Mouse (Mus musculus) megakaryocyte-erythroid progenitor cell, adult 5-6 weeks (primary cell): ENCODE measurements around the gene Dock8. TPM values are rescaled to one million over a fixed set of nuclear protein-coding genes. Genes with fewer than 3 reads are reported as not detected.

ENCODE experiments used
- ATAC-seq: replicated peaks from 2 replicates; pipeline ENCODE4 v1.8.0; 2016; ENCODE audit warnings: mild to moderate bottlenecking, inconsistent platforms; ENCODE audit not compliant: severe bottlenecking, poor library complexity, low FRiP score, low TSS enrichment
- total RNA-seq, 2 experiments: library from RNA; stranded (forward) in 1 of 2; stranded (reverse) in 1 of 2; fragments of 200-1000, 215-1000 nt in 1 of 2; fragments of >200 nt in 1 of 2; fragmentation: Nextera tagmentation in 1 of 2; gene quantifications; 2 replicates each; pipeline ENCODE4 v1.2.3; 2014 to 2017

Dock8 gene
- total RNA-seq (2014; fragmentation: Nextera tagmentation) = 36.4 and 76.9 TPM in 2 replicates
- 21.8 and 24.9 TPM in 2 replicates for total RNA-seq (2017)

DNA sequence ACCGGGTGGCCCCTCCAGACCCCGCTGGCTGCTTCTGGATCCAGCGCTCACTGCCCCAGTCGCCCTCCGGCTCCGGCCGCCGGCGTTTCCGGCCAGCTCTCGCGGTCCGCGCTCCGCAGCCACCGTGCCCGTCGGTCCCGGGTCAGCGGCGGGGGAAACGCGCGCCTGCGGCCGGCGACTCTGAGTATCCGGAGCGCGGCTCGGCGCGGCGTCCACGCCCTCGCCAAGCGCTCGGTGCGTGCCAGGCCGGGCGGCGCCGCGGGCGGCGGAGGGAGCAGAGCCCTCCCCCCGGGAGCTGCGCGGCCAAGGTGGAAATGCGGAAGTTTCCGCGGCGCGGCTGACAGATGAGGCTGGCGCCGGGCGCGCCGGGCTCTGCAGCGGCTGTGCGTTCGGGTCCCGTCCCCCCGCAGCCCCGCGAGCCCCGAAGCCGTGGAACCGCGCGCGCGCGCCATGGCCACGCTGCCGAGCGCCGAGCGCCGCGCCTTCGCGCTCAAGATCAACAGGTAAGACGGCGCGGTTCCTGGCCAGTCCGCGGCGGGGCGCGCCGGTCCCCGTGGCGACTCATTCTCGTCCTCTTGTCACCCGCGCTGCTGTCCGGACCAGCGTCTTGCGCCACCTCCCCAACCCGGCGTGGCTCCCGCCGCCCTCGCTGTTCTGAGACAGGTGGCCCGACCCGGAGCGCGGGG is at the start of gene Dock8:
Gene Dock8, plus strand, starts transcription at position 334 of the 686 bp plus-strand sequence.
- ATAC-seq = peak; percentile 46

DNA sequence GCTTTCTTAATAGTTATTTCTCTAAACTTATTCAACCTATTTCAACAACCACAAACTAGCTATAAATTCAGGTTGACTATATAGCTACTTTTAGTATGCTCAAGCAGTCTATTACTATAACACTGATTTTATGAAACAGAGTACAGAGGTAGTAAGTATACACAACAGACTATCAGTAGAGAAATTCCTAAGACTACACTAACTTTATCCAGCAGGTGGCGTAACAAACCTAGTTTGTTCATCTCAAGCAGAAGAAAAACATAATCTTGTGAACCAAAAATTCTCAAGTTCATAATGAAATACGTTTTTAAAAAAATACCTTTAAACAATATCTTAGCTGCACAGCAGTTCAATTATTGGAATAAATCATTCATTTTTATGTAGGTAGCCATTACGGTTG is 40.8 kb upstream of the Dock8 start:
- ATAC-seq = no peak

DNA sequence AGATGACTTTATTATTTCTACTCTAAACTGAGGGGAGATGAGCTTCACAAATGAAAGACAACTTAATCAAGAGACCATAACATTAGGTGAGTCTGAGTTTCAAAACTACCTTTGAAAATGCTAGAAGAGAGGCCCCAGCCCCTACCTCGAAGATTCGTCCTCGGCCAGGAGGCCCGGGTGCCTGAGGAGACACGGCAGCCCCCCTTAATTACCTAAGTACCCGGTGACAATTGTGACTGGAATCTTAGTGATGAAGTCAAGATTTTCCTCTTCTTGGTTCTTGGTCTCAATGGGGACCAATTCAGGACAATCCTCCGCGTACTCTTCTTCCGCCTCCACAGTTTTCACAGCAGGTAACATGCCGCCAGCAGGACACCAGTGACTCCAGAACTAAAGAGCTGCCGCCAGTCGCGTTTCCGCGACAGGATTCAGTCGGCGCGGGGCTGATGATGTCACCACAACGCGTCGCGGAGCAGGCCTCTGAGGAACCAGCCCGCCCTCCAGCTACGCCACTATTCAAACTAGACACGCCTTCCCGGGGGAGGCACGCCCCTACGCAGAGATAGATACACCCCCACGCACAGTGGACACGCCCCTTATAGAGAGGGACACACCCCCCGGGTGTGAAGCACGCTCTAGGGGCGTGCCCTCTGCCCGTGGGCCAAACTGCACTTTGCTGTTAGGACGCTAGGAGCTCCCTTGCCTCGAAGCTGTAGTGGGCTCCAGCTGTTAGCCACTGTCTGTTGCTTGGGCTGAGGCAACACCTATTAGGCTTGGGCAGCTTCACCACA is 38.0 kb upstream of the Dock8 start, which contains the start of gene Cbwd1:
Gene Cbwd1, minus strand, starts transcription at position 439 of the 791 bp plus-strand sequence.
- ATAC-seq = peak; percentile 100

DNA sequence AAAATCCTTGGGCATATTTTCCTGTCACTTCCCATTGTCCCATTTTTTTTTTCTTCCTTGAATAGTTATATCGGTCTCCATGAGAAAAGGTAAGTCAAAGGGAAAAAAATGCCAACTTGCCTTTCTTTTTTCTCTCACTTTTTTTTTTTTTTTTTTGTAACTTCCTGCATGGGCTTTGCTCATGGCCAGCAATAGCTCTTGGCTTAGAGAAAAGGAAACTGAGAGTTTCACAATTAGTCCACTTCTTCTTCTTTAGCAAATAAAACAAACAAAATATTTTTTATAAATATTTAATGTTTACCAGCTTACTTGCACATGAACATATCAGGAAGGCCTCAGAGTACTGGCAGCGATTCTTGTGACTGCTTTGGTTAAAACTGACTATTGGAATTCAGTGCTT is 33.1 kb upstream of the Dock8 start:
- ATAC-seq = no peak

DNA sequence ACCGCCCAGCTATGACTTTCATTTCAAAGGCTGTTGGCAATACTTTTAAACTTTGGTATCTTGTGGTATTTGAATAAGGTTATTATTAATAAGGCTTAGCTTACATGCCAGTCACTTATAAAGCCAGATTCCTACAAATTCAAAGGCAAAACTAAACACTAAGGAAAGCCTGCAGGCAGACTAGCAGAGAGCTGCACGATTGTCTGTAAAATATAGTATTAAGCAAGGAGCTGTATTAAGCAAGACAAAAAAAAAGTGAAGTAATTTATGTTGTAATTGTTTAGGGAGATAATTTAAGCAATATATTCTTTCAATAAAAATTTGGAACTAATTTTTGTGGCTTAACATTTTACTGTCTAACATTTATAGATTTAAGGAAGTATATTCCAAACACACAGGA is 32.4 kb upstream of the Dock8 start:
- ATAC-seq = no peak

DNA sequence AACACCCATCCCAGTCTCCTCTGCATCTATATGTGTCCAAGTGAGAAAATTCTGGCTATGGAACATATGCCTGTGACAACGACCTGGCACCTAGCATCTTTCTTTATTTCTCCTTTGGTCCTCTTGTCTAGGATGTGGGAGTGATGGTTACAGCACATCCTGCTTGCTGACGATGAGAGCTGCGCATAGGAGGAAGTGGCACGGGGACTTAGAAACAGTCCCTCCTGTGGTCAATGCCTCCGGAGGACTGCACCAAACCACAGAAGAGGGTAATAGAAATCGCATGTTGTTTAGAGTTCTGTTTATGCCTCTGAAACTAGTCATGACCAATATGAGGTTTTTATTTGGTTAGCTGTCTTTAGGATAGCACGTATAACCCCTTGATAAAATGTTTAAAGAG is 28.0 kb upstream of the Dock8 start:
- ATAC-seq = 0 out of 2 replicates have a peak, but pooled peaks have one; percentile 10

DNA sequence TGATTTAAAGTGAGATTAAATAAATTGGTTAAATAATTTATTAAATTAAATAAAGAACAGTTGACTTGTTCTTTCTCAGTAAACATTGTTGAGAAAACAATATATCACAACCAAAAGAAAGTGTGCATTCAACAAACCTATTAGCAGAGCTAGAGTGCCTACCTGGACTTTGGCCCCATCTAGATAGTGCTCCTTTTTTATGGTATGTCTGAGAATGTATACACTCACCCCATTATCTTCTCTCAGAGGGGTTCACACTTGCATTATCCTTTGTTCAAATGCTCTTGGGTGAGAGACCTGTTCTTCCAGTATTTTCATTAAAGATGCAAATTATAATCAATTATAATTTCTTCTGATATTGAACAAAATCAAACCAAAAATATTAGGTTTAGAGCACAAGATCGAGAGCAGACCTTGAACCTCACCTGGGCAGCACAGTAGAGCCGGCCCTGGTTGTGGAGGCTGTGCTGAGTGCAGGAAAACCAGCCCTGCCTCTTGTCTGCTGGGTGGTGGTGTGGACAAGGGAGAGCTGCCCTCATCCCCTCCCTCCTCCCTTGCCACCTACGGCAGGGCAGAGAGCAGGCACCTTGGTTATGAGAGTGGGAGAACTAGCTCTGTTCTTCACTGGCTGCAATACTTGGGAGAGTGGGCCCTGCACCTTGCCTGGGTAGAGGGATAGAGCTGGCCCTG is 26.5 kb upstream of the Dock8 start:
- ATAC-seq = no peak

DNA sequence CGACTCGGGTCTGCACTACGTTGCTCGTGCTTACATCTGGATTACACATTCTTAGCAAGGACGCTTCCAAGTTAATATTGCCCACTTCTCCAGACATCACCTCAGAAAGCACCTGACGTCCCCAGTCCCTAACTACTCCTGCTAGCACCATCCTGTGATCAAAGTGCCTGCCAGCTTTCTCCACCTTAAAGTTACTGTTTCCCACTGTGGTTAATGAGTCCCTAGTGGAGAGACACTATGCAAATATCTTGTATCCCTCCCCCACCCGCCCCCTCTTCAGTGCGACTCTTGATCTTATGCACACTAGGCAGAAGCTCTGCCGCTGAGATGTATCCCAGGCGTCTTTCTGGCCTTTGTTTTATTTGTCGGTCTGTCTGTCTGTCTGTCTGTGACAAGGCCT is 21.3 kb upstream of the Dock8 start:
- ATAC-seq = no peak

DNA sequence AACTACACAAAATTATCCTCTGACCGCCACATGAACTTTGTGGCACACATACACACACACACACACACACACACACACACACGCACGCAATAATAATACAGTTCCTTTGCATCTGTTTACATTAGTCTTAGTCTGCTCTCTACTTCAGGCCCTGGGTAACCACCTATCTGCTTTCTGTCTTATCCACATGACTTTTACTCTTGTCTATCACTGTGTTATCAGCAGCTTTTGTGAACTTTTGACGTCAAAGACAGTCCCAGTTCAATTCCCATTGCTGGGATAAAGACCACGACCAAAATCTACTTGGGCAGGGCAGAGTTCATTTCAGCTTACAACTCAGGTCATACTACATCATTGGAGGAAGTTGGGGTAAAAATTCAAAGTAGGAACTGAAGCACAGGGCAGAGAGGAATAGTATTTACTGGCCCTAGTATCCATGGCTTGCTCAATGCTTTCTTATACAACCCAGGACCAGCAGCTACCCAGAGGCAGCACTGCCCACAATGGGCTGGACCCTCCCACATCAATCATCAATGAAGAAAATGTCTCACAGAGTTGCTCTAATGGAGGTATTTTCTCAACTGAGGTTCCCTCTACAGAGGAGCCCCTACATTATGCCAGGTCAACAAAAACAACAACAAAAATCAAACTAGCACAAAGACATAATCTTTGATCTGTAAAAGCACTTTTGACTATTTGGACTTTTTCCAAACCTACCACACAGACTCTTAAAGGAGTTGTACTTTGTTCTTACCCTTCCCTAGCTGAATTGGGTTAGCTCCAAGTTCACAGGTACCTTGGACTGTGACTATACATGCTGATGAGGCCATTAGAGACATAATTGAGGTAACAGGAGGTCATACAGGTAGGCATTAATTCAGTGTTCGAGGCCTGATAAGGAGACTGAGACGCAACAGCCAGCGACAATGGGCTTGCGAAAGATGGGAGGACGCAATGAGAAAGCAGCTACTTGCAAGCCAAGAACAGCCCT is 20.2 kb upstream of the Dock8 start:
- ATAC-seq = no peak

DNA sequence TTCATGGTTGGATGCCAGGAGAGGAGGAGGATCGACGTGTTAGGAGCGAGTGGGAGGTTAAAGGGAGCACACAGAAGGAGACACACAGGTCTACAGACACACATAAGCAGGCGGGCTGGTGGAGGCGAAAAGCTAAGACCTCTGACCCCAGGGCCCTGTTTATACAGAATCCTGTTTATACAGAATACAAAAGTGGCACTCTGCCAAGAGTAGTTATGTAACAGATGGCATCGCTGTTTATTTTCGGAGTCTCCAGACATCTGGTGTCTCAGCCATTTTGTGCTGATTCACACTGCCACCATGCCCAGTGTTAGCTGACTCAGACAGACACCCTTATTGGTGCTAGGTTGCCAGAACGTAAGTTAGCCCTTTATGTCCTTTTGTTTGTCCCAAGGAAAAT is 18.0 kb upstream of the Dock8 start:
- peak; percentile 94 for ATAC-seq

DNA sequence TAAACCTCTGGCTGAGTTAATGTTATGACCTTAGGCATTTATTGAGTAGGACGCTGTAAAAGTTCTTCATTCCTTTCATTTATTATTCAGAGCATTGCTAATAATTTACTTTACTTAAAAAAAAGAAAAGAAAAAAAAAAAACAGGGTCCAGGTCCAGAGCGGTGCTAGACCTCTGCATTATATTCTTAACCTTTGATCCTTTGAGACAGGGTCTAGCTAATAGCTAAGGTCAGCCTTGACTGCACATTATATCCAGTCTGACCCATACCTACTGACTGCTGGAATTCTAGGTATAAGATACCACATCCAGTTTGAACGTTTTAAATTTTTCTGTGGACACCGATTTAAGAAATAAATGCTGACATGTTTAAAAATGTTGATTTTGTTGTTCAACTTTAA is 16.3 kb upstream of the Dock8 start:
- ATAC-seq = no peak

DNA sequence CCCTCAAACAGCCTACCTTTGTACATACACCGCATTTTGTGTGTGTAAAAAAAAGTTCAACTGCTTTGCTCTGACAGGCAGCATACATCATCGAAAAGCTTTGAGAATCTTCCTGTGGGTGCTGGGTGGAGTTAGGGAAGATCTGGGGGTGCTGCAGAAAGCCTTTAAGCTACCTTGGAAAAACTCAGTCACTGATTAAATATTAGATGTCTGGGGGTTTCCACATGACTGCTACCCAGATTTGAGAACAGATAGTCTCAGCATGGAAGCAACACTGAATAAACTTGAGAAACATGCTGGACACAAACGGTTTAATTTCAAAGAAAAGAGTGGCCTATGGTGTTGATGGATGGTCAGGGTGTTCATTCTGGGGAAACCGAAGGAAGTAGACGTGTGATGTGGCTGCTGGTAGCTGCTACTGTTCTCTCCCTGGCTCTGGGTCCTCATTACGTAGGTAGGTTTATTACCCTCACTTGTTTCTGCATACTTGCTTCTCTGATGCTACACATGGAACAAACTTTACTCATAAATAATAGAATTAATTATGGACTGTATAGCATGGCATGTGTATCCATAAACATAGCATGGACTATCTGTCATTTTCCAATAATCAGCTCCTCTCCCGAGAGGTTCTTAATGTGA is 15.4 kb upstream of the Dock8 start:
- no peak for ATAC-seq

DNA sequence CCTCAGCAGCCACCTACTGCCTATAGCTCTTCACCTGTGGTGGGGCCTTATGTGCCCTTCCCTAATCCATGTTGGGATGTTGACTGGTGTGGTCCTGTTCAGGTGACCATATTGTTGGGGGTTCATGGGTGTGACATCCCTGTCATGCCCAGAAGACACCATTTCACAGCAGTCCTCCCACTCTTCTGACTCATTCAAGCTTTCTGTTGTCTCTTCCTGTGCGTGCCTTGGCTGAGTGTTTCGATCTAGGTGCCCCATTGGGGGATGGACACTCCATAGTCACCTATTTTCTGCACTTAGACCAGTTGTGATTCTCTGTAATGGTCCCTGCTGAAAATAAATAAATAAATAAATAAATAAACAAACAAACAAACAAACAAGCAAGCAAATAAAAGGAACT is 14.3 kb upstream of the Dock8 start:
- ATAC-seq = no peak

DNA sequence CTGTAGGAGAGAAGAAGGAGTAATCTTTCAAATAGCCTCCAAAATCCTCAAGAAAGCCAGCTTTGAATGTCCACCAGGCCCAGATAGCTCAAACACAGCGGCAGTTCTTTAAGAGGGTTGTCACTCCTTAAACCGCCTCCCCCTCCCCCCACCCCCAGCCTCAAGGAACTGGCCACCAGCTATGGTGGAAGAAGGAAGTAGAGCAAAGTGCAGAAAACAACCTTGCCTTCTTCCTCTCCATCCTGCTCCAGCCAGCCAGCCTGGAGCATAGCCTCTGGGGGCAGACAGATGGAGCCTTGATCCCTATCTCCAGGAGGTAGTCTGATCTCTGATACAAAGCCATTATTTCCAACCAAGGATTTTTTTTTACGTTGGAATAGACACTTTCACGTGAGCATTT is 12.0 kb upstream of the Dock8 start:
- no peak for ATAC-seq

DNA sequence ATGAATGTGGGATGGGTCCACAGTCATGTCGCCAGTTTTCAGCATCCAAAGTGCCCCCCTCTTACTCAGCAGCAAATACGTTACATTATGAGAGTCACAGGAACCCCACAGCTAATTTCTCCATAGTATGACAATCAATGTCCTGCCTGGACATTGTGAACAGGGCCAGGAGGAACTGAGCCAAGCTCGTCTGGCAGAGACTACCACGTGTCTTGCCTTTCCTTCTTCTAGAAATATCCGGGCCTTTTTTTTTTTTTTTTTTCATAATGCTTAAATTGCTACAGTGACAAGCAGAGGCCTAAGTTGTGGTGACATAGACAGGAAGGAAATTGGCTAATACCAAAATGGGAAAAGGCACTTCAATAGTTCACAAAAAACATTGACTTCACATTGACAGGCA is 10.5 kb upstream of the Dock8 start:
- ATAC-seq = no peak

DNA sequence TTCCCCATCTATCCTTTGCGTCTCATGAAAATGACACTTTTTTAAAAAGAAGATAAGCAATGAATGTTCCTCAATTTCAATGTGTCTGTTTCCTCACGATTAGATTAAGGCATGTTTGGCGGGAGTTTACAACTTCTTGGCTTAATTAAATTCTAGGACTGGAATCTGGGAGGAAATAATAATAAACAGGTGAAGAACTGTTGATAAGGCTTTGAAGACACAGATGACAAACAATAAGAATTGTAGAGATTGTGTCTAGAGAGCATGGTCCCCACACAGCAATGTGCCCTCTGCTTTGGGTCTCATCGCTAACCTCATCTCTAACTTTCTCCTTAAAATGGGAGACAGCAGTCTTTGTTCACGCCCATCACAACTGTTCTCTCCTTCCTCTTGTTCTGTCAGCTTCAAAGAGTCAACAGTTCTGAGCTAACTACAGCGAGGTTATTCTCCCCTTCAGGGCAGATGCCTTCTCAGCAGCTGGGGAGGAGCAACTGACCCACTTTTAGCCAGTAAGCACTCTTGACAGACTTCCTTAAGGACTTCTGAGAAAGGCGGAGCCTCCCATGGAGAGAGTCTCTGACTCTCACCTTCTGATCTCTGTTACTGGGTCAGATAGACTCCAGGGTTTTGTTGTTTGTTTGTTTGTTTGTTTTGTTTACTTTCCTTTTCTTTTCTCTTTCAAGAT is 9.1 kb upstream of the Dock8 start:
- ATAC-seq = peak; percentile 78

DNA sequence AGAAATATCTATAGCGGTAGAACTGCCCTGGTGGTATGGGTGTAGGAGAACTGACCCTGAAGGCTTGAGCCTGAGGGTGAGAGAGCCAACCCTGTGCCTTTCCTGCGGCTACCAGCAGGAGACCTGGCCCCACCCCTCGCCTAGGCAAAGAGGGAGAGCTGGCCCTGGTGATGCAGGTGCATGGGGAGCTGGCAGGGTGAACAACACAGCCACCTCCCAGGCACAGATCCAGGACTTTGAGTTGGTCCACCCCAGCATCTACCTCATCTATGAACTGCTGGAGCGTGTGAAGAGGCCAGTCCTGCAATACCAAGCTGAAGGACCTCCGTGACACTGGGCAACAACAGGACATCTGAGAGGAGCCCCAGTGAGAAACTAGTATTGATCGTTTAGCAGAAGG is 5.8 kb upstream of the Dock8 start:
- ATAC-seq = peak; percentile 63; the same call in 1 of the 2 replicates

DNA sequence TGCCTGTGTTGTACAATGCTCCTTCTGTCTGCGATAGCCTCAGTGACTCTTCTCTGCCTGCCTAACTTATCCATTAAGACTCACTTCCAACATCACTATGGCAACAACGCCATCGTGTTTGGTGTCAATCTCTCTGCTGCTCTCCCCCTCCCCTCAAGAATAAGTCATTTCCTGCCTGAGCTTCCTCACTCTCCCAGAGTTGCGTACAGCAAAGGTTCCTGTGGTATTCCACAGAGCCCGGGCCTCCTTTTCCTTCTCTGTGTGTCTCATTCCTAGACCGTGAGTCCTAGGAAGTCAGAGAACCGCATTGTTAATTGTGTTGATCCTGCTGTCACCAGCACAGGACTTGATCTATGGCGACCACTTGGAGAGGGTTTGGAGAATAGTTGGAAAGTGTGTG is 4.4 kb upstream of the Dock8 start:
- no peak for ATAC-seq
